Comparison of ENCODE assay signal across 9 mouse cellular contexts in the genomic region with DNA sequence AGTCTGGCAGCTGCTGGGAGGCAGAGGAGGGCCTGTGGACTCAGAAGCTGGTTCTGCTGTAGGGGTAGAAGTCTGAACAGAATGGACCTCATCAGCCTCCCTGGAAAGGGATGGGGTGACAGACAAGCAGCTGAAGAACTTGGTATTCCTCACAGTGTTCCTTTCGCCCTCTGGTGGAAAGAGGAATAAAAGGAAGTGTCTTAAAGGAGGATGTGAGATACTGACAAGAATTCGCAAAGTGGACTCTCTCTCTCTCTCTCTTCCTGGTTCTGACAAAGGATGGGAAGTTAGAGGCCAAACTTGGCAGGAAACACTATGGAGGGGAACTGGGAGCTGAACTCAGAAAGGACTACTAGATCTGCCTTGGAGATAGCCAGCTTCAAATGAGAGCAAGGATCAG. TPM values are rescaled to one million over a fixed set of nuclear protein-coding genes. Genes with fewer than 3 reads are reported as not detected.
DNase-seq lines count a peak whose midpoint lies in the region; ATAC-seq and TF ChIP-seq lines count a peak whose summit lies in the region.
"Had no signal": no experiment of that assay in that cellular context is flagged by ENCODE, and none has a peak within 500 bp of the region (broad histone marks: within the 10 kb centered on the region; RNA-seq: fewer than 3 reads in every experiment).

No protein-coding gene starts in this region.

- no peak for ATAC-seq in liver, embryonic 12.5 days
- peak; percentile 45; the same call in 1 of the 2 replicates for ATAC-seq in granulocyte monocyte progenitor cell, adult 5-6 weeks (replicated peaks; ENCODE audit: poor library complexity, severe bottlenecking)
- ATAC-seq: intestine, embryonic 16.5 days had no signal

- H3K4me2 ChIP-seq in liver, embryonic 12.5 days, result no peak overlapping the region

- H3K27ac ChIP-seq in liver, adult 2 months (replicated peaks; ENCODE audit: insufficient read depth, low read depth, low read length), result no peak overlapping the region
- H3K27ac ChIP-seq in liver, embryonic 12.5 days, result no peak overlapping the region

- no peak for TF ChIP-seq CTCF in liver, adult 2 months (IDR thresholded peaks at IDR 0.05; ENCODE audit: low read depth, low read length)

- DNase-seq in heart, adult 8-10 months (ENCODE audit: low spot score), result peak; percentile 51
- DNase-seq in heart, postnatal 4 days, result no peak
- DNase-seq in liver, adult 2 months (ENCODE audit: extremely low read depth, low read depth, low spot score), result peak; percentile 17
- peak; percentile 56 for DNase-seq in adipocyte (ENCODE audit: low spot score)
- no peak for DNase-seq in adrenal gland, postnatal 14 days
- DNase-seq: cerebellum, adult 11-12 months had no signal

- no peak for TF ChIP-seq POLR2A in liver, adult 2 months (IDR thresholded peaks at IDR 0.05; ENCODE audit: extremely low read depth, insufficient read depth, low read length)

- no peak overlapping the region for H3K9ac ChIP-seq in liver, adult 2 months (ENCODE audit: low read depth, low read length)
- H3K9ac ChIP-seq in liver, embryonic 12.5 days, result no peak overlapping the region

- no peak overlapping the region for H3K4me3 ChIP-seq in liver, adult 2 months (ENCODE audit: insufficient read depth, low read depth, low read length)
- no peak overlapping the region for H3K4me3 ChIP-seq in liver, embryonic 12.5 days

- H3K36me3 ChIP-seq in liver, adult 2 months (ENCODE audit: control insufficient read depth, insufficient read depth, low read length), result no peaks in the 10 kb centered on the region
- H3K36me3 ChIP-seq in liver, embryonic 12.5 days, result no peaks in the 10 kb centered on the region

- H3K79me2 ChIP-seq in liver, adult 2 months (ENCODE audit: control insufficient read depth, insufficient read depth, low read length), result no peaks in the 10 kb centered on the region

- H3K9me3 ChIP-seq in liver, embryonic 12.5 days (replicated peaks), result no peaks in the 10 kb centered on the region

- no peaks in the 10 kb centered on the region for H3K4me1 ChIP-seq in liver, adult 2 months (ENCODE audit: control insufficient read depth, insufficient read depth, low read length)
- peaks cover 9% of the 10 kb centered on the region; the same call in 1 of the 2 replicates for H3K4me1 ChIP-seq in liver, embryonic 12.5 days

- WGBS in liver, adult 2 months, result 68% methylated on average over 2 of the region's 2 CpGs
- WGBS in liver, embryonic 12.5 days (ENCODE audit: insufficient replicate concordance), result 13% methylated on average over 2 of the region's 2 CpGs

- peaks cover 12% of the 10 kb centered on the region for H3K27me3 ChIP-seq in liver, adult 2 months (ENCODE audit: control insufficient read depth, insufficient read depth, low read length)
- H3K27me3 ChIP-seq in liver, embryonic 12.5 days (replicated peaks), result peaks cover 57% of the 10 kb centered on the region

RNA-seq across cellular contexts. Expression of a gene that starts 2.9 kb away (rescaled TPM):
- 10 to 100 TPM in 1 of 4 experiments, 1 to 10 TPM in 3; 7.8 to 10.3 (median 8.3) TPM for total RNA-seq in heart, adult 8-10 months (2022)
- total RNA-seq in heart, postnatal 4 days (2021), result 10 to 100 TPM; 22.0 to 24.5 TPM
- total RNA-seq in liver, adult 2 months (2014; rRNA removed), result 1.7 and 2.1 TPM in 2 replicates
- polyA plus RNA-seq in liver, adult 2 months (2012; rRNA removed), result 1.0 and 1.5 TPM in 2 replicates
- polyA plus RNA-seq in liver, embryonic 12.5 days (2016; fragmentation: Nextera tagmentation; extraction: Ambion mirVana), result 1.8 and 2.1 TPM in 2 replicates
- 17.3 and 18.8 TPM in 2 replicates for total RNA-seq in granulocyte monocyte progenitor cell, adult 5-6 weeks (2014; fragmentation: Nextera tagmentation)
- total RNA-seq in granulocyte monocyte progenitor cell, adult 5-6 weeks (2017), result 10.1 and 12.3 TPM in 2 replicates
- 23.3 and 28.8 TPM in 2 replicates for total RNA-seq in adrenal gland, postnatal 14 days (2021)

Comparison
In these comparisons a context has a peak if more than half of its experiments do, and no peak if none do; other contexts are left out.
1. DNase-seq: peak in heart, adult 8-10 months (single experiment), liver, adult 2 months (single experiment) and adipocyte (single experiment); none in heart, postnatal 4 days (single experiment) and adrenal gland, postnatal 14 days (single experiment).